In the genomic region with DNA sequence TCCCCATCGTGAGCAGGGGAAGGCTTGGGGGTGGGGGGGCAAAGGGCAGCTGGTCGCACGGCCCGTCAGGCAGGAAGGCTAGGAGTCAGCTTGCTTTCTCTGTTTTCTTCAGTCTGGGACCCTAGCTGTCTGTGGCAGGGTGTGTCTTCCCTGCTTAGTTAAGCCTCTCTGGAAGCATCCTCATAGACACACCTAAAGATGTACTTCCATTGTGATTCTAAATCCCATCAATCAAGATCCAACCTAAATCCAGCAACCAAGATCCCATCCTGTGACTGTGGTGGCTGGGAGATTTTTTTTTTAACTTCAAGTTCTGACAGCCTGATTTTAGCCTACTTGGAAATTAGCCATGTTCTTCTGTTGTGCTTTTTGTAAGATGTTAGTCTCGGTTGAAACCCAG, we compare ENCODE assay signal across 18 mouse cellular contexts.
"Had no signal": no experiment of that assay in that cellular context is flagged by ENCODE, and none has a peak within 500 bp of the region (broad histone marks: within the 10 kb centered on the region; RNA-seq: fewer than 3 reads in every experiment).

No protein-coding gene starts in this region.

- ATAC-seq: liver, postnatal 0 days; lung, postnatal 0 days; midbrain, embryonic 13.5 days; midbrain, embryonic 15.5 days had no signal

- H3K4me1 ChIP-seq: liver, embryonic 15.5 days; lung, embryonic 15.5 days; midbrain, embryonic 10.5 days; midbrain, embryonic 15.5 days; neural tube, embryonic 13.5 days had no signal

- H3K27ac ChIP-seq: liver, embryonic 15.5 days; lung, embryonic 15.5 days; midbrain, embryonic 10.5 days; midbrain, embryonic 13.5 days; midbrain, embryonic 15.5 days; neural tube, embryonic 13.5 days; neural tube, embryonic 15.5 days had no signal

- H3K27me3 ChIP-seq: liver, embryonic 15.5 days; lung, embryonic 15.5 days; midbrain, embryonic 13.5 days; midbrain, embryonic 15.5 days; neural tube, embryonic 13.5 days; neural tube, embryonic 15.5 days had no signal

- DNase-seq: liver, postnatal 0 days; lung, adult 2 months; lung, postnatal 4 days; right cerebral cortex, adult 18-20 months; right cerebral cortex, postnatal 25 days; right cerebral cortex, postnatal 4 days; spleen, adult 18-20 months; thymus, adult 2 months; thymus, postnatal 25 days had no signal

- H3K9me3 ChIP-seq: liver, embryonic 15.5 days; lung, embryonic 15.5 days; midbrain, embryonic 10.5 days; midbrain, embryonic 13.5 days; midbrain, embryonic 15.5 days; neural tube, embryonic 13.5 days; neural tube, embryonic 15.5 days had no signal

- H3K9ac ChIP-seq: liver, embryonic 15.5 days; liver, postnatal 0 days; lung, embryonic 15.5 days; midbrain, embryonic 13.5 days; midbrain, embryonic 15.5 days; neural tube, embryonic 13.5 days; neural tube, embryonic 15.5 days had no signal

- H3K4me2 ChIP-seq: liver, embryonic 15.5 days; lung, embryonic 15.5 days; midbrain, embryonic 13.5 days; midbrain, embryonic 15.5 days; neural tube, embryonic 13.5 days; neural tube, embryonic 15.5 days had no signal

- H3K4me3 ChIP-seq: liver, embryonic 15.5 days; lung, embryonic 15.5 days; midbrain, embryonic 10.5 days; midbrain, embryonic 13.5 days; midbrain, embryonic 15.5 days; myocyte; neural tube, embryonic 13.5 days; neural tube, embryonic 15.5 days had no signal

- H3K36me3 ChIP-seq: liver, embryonic 15.5 days; lung, embryonic 15.5 days; midbrain, embryonic 10.5 days; midbrain, embryonic 13.5 days; midbrain, embryonic 15.5 days; neural tube, embryonic 13.5 days; neural tube, embryonic 15.5 days had no signal
